Mouse (Mus musculus): ENCODE measurements around the gene Fbxo21. TPM values are rescaled to one million over a fixed set of nuclear protein-coding genes. Genes with fewer than 3 reads are reported as not detected.

Fbxo21 gene
- polyA plus RNA-seq, 1 experiment from 2014 or later: 73.7 TPM

DNA sequence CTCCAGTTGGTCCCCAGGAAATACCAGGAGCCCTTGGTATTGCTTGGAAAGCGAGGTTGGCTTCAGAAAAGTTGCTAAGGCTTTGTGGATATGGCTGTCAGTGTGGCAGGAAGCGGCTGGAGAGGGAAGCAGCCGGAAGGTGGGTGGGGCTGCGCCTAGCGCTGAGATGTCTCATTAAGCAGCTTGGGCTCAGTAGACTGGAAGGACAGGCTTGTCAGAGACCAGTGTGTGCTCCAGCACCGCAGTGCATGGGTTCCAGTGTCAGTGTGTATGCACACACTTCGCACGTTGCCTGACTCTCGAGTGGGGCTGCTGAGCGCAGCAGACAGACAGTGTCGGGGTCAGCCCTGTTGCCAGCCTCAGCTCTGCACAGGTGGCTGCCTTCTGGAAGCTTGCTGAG, 23.1 kb downstream of the Fbxo21 start:
- WGBS: 66% methylated on average over 11 of the region's 11 CpGs

GRCm38 (mm10) chr5:118002059-118002458, 25.5 kb downstream of the Fbxo21 start:
- Histone ChIP-seq H3K27me3 (no peaks in the 10 kb centered on the region), H3K9ac (no peak overlapping the region), H3K4me2 (no peak overlapping the region), H3K9me3 (no peaks in the 10 kb centered on the region), H3K36me3 (peaks cover 100% of the 10 kb centered on the region), H3K27ac (no peak overlapping the region), H3K4me1 (no peaks in the 10 kb centered on the region), H3K4me3 (no peak overlapping the region)
- 38% methylated on average over 9 of the region's 9 CpGs for WGBS
- no peak for ATAC-seq (ENCODE audit: insufficient number of reproducible peaks, insufficient read depth, low FRiP score, low TSS enrichment, low read depth)

More for the DNA sequence above, 23.1 kb downstream of the Fbxo21 start:
- Histone ChIP-seq H3K27me3 (no peaks in the 10 kb centered on the region), H3K36me3 (peaks cover 99% of the 10 kb centered on the region), H3K4me1 (no peaks in the 10 kb centered on the region), H3K4me2 (no peak overlapping the region), H3K9ac (no peak overlapping the region), H3K9me3 (no peaks in the 10 kb centered on the region), H3K27ac (no peak overlapping the region), H3K4me3 (no peak overlapping the region)
- ATAC-seq (ENCODE audit: insufficient number of reproducible peaks, insufficient read depth, low FRiP score, low TSS enrichment, low read depth): no peak

DNA sequence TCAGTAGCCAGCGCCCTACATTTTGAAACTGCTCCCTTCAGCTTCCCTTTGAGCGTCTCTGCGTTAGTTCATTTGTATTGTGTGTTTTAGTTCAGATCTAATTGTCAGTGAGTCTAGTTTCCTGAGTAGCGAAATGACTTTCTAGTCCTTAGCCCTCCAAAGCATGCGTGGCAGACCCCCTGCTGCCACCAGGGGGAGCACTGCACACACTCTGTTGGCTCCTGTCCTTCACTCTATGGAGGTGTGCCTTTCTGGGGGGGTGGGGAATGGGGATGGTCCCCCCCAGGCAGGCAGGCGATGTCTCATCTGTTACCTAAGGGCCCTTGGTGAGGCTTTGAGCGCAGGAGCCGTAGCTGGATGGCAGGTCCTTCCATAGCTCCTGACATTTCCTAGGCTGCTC, 28.1 kb downstream of the Fbxo21 start:
- H3K27me3 ChIP-seq: no peaks in the 10 kb centered on the region
- H3K9ac ChIP-seq: 0 out of 2 replicates have a peak overlapping the region, but pooled peaks have one; percentile 0
- no peak overlapping the region for H3K27ac ChIP-seq
- WGBS: 79% methylated on average over 8 of the region's 8 CpGs
- ATAC-seq (ENCODE audit: insufficient number of reproducible peaks, insufficient read depth, low FRiP score, low TSS enrichment, low read depth): no peak
- no peak overlapping the region for H3K4me2 ChIP-seq
- no peaks in the 10 kb centered on the region for H3K4me1 ChIP-seq
- H3K4me3 ChIP-seq: no peak overlapping the region
- H3K36me3 ChIP-seq: peaks cover 100% of the 10 kb centered on the region
- H3K9me3 ChIP-seq: no peaks in the 10 kb centered on the region

DNA sequence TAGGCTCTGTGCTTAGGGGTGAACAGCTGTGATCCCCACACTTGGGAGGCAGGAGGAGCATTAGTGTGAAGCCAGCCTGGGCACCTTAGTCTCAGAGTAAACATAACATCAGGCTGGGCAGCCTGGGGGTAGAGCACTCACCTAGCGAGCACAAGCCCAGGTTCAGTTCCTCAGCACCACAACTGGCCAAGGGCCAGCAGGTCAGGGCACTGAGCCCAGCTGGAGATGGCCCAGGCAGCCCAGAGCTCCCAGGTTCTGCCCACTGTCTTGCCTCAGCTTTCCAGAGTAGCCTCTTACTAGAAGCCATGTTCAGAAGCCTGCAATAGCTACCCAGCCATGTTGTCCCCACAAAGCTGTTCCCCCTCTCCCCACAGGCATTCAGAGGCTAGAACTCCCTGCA, 29.2 kb downstream of the Fbxo21 start:
- no peak for ATAC-seq (ENCODE audit: insufficient number of reproducible peaks, insufficient read depth, low FRiP score, low TSS enrichment, low read depth)
- Histone ChIP-seq H3K27ac (no peak overlapping the region), H3K4me3 (no peak overlapping the region), H3K9me3 (no peaks in the 10 kb centered on the region), H3K4me1 (no peaks in the 10 kb centered on the region), H3K36me3 (peaks cover 96% of the 10 kb centered on the region), H3K9ac (0 out of 2 replicates have a peak overlapping the region, but pooled peaks have one; percentile 27), H3K27me3 (no peaks in the 10 kb centered on the region), H3K4me2 (no peak overlapping the region)
- WGBS: 87% methylated on average over 1 of the region's 1 CpGs

GRCm38 (mm10) chr5:118008344-118008743, 31.8 kb downstream of the Fbxo21 start:
- no peak overlapping the region for H3K27ac ChIP-seq
- H3K4me2 ChIP-seq: no peak overlapping the region
- H3K4me1 ChIP-seq: no peaks in the 10 kb centered on the region
- peaks cover 73% of the 10 kb centered on the region for H3K36me3 ChIP-seq
- H3K27me3 ChIP-seq: no peaks in the 10 kb centered on the region
- H3K9me3 ChIP-seq: no peaks in the 10 kb centered on the region
- WGBS: 94% methylated on average over 13 of the region's 13 CpGs
- ATAC-seq (ENCODE audit: insufficient number of reproducible peaks, insufficient read depth, low FRiP score, low TSS enrichment, low read depth): no peak
- no peak overlapping the region for H3K4me3 ChIP-seq
- H3K9ac ChIP-seq: no peak overlapping the region

DNA sequence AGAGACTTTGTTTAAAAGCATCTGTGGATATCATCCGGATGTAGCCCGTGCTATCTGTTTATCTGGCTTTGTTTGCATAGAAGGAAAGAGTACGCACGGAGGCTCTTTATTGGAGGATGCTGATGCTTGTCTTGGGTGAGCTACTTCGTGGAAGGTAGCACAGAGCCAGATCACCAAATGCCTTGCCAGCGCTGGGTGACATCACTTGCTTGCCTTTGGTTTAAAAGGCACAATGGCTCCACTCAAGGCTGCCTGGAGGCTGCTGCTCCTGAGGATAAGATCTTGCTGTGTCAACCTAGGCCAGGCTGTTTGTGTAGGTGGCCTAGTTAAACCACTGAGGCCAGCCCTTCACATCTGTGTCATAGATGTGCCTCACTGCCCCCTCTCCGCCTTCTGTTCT, 34.3 kb downstream of the Fbxo21 start:
- H3K36me3 ChIP-seq: peaks cover 47% of the 10 kb centered on the region

GRCm38 (mm10) chr5:118011796-118012195, 35.3 kb downstream of the Fbxo21 start:
- H3K27me3 ChIP-seq: no peaks in the 10 kb centered on the region
- H3K27ac ChIP-seq: no peak overlapping the region
- no peak overlapping the region for H3K9ac ChIP-seq
- 68% methylated on average over 7 of the region's 7 CpGs for WGBS
- H3K4me3 ChIP-seq: no peak overlapping the region
- no peak overlapping the region for H3K4me2 ChIP-seq
- ATAC-seq (ENCODE audit: insufficient number of reproducible peaks, insufficient read depth, low FRiP score, low TSS enrichment, low read depth): no peak
- H3K9me3 ChIP-seq: no peaks in the 10 kb centered on the region
- peaks cover 10% of the 10 kb centered on the region for H3K4me1 ChIP-seq
- H3K36me3 ChIP-seq: peaks cover 38% of the 10 kb centered on the region

More for the DNA sequence above, 34.3 kb downstream of the Fbxo21 start:
- H3K4me2 ChIP-seq: no peak overlapping the region
- no peak for ATAC-seq (ENCODE audit: insufficient number of reproducible peaks, insufficient read depth, low FRiP score, low TSS enrichment, low read depth)
- H3K9me3 ChIP-seq: no peaks in the 10 kb centered on the region
- 90% methylated on average over 7 of the region's 7 CpGs for WGBS
- no peak overlapping the region for H3K9ac ChIP-seq
- H3K4me1 ChIP-seq: peaks cover 10% of the 10 kb centered on the region
- H3K27me3 ChIP-seq: no peaks in the 10 kb centered on the region
- H3K27ac ChIP-seq: no peak overlapping the region
- H3K4me3 ChIP-seq: no peak overlapping the region

GRCm38 (mm10) chr5:118015028-118015427, 38.5 kb downstream of the Fbxo21 start:
- H3K9ac ChIP-seq: peak overlapping the region; percentile 37
- peaks cover 10% of the 10 kb centered on the region for H3K4me1 ChIP-seq
- no peak for ATAC-seq (ENCODE audit: insufficient number of reproducible peaks, insufficient read depth, low FRiP score, low TSS enrichment, low read depth)
- H3K27ac ChIP-seq: no peak overlapping the region
- H3K9me3 ChIP-seq: no peaks in the 10 kb centered on the region
- 0 out of 2 replicates have a peak overlapping the region, but pooled peaks have one; percentile 9 for H3K4me2 ChIP-seq
- peaks cover 10% of the 10 kb centered on the region for H3K36me3 ChIP-seq
- H3K27me3 ChIP-seq: no peaks in the 10 kb centered on the region; the same call in 1 of the 2 replicates
- WGBS: 18% methylated on average over 12 of the region's 12 CpGs
- H3K4me3 ChIP-seq: no peak overlapping the region

DNA sequence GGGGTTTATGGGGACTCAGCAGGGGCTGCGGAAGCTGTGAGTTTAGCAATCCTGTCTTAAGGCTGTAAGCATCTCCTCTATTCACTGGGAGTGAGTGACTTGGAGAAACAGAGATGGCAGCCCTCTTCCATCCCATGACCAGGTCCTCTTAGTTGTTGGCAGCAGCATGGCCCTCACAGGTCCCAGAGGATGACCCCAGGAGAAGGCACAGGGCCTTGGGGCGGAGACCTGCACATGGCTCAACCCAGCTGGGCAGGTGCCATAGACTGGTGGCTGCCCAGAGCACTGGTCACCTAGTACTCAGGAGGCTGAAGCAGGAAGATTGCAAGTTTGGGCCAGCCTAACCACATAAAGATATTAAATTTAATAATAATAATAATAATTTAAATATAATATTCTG, 39.1 kb downstream of the Fbxo21 start:
- no peak for ATAC-seq (ENCODE audit: insufficient number of reproducible peaks, insufficient read depth, low FRiP score, low TSS enrichment, low read depth)
- Histone ChIP-seq H3K36me3 (peaks cover 4% of the 10 kb centered on the region), H3K27me3 (no peaks in the 10 kb centered on the region; the same call in 1 of the 2 replicates), H3K27ac (no peak overlapping the region), H3K9me3 (no peaks in the 10 kb centered on the region), H3K4me3 (no peak overlapping the region), H3K9ac (no peak overlapping the region), H3K4me2 (no peak overlapping the region), H3K4me1 (peaks cover 10% of the 10 kb centered on the region)
- 83% methylated on average over 2 of the region's 2 CpGs for WGBS

GRCm38 (mm10) chr5:118017527-118017926, 41.0 kb downstream of the Fbxo21 start:
- H3K27ac ChIP-seq: no peak overlapping the region
- no peaks in the 10 kb centered on the region; the same call in 1 of the 2 replicates for H3K27me3 ChIP-seq
- no peak overlapping the region for H3K9ac ChIP-seq
- H3K4me3 ChIP-seq: no peak overlapping the region
- peaks cover 10% of the 10 kb centered on the region for H3K4me1 ChIP-seq
- no peaks in the 10 kb centered on the region for H3K9me3 ChIP-seq
- H3K4me2 ChIP-seq: no peak overlapping the region
- ATAC-seq (ENCODE audit: insufficient number of reproducible peaks, insufficient read depth, low FRiP score, low TSS enrichment, low read depth): no peak
- 45% methylated on average over 5 of the region's 5 CpGs for WGBS
- no peaks in the 10 kb centered on the region for H3K36me3 ChIP-seq

GRCm38 (mm10) chr5:118019905-118020304, 43.4 kb downstream of the Fbxo21 start:
- no peak overlapping the region for H3K9ac ChIP-seq
- H3K4me2 ChIP-seq: no peak overlapping the region
- no peaks in the 10 kb centered on the region for H3K9me3 ChIP-seq
- no peaks in the 10 kb centered on the region for H3K36me3 ChIP-seq
- peaks cover 4% of the 10 kb centered on the region for H3K4me1 ChIP-seq
- H3K27me3 ChIP-seq: no peaks in the 10 kb centered on the region; the same call in 1 of the 2 replicates
- no peak overlapping the region for H3K4me3 ChIP-seq
- H3K27ac ChIP-seq: no peak overlapping the region
- no peak for ATAC-seq (ENCODE audit: insufficient number of reproducible peaks, insufficient read depth, low FRiP score, low TSS enrichment, low read depth)
- WGBS: 62% methylated on average over 11 of the region's 11 CpGs

GRCm38 (mm10) chr5:118023053-118023452, 46.5 kb downstream of the Fbxo21 start:
- Histone ChIP-seq H3K9me3 (no peaks in the 10 kb centered on the region), H3K27ac (no peak overlapping the region), H3K4me3 (no peak overlapping the region), H3K9ac (no peak overlapping the region), H3K4me2 (no peak overlapping the region), H3K4me1 (peaks cover 21% of the 10 kb centered on the region), H3K36me3 (no peaks in the 10 kb centered on the region), H3K27me3 (peaks cover 29% of the 10 kb centered on the region)
- ATAC-seq (ENCODE audit: insufficient number of reproducible peaks, insufficient read depth, low FRiP score, low TSS enrichment, low read depth): no peak
- WGBS: 73% methylated on average over 3 of the region's 3 CpGs
